ENCODE assay signal across 11 mouse cellular contexts in genomic region chr2:38784396-38784795, GRCm38 (mm10).
A peak's percentile ranks its signal among the peaks of the same experiment; 100 is the strongest.
DNase-seq lines count a peak whose midpoint lies in the region; ATAC-seq lines count a peak whose summit lies in the region.
"Had no signal": no experiment of that assay in that cellular context is flagged by ENCODE, and none has a peak within 500 bp of the region (broad histone marks: within the 10 kb centered on the region; RNA-seq: fewer than 3 reads in every experiment).

No protein-coding gene starts in this region.

- peaks cover 15% of the 10 kb centered on the region for H3K4me1 ChIP-seq in embryonic facial prominence, embryonic 13.5 days
- peaks cover 13% of the 10 kb centered on the region; the same call in 1 of the 2 replicates for H3K4me1 ChIP-seq in limb, embryonic 11.5 days (ENCODE audit: control insufficient read depth, insufficient read depth, low read length)

- WGBS in embryonic facial prominence, embryonic 13.5 days: 13% methylated on average over 11 of the region's 11 CpGs
- WGBS in limb, embryonic 11.5 days: 10% methylated on average over 11 of the region's 11 CpGs

- H3K9ac ChIP-seq in embryonic facial prominence, embryonic 13.5 days: no peak overlapping the region
- no peak overlapping the region for H3K9ac ChIP-seq in limb, embryonic 11.5 days (ENCODE audit: low read length)
- H3K9ac ChIP-seq: neural tube, embryonic 12.5 days had no signal

- no peaks in the 10 kb centered on the region for H3K9me3 ChIP-seq in embryonic facial prominence, embryonic 13.5 days
- no peaks in the 10 kb centered on the region for H3K9me3 ChIP-seq in limb, embryonic 11.5 days (ENCODE audit: control insufficient read depth, low read length)
- H3K9me3 ChIP-seq: neural tube, embryonic 12.5 days had no signal

- peak; percentile 4 for DNase-seq in gastrocnemius, postnatal 14 days
- DNase-seq in gastrocnemius, postnatal 25 days: no peak
- peak; percentile 26 for DNase-seq in R1 (ENCODE audit: low read depth, low spot score)
- peak; percentile 31 for DNase-seq in limb, embryonic 11.5 days (ENCODE audit: low spot score)
- no peak for DNase-seq in natural killer cell, adult 2 months (ENCODE audit: low spot score in 2 of 2)
- no peak for DNase-seq in right cerebral cortex, adult 18-20 months
- no peak for DNase-seq in layer of hippocampus, adult 11-12 months (ENCODE audit: low spot score)
- DNase-seq: thymus, adult 2 months had no signal

- H3K27ac ChIP-seq in embryonic facial prominence, embryonic 13.5 days: no peak overlapping the region
- H3K27ac ChIP-seq in limb, embryonic 11.5 days (replicated peaks; ENCODE audit: low read depth, low read length): no peak overlapping the region
- H3K27ac ChIP-seq: neural tube, embryonic 12.5 days had no signal

- H3K4me3 ChIP-seq in embryonic facial prominence, embryonic 13.5 days: no peak overlapping the region
- H3K4me3 ChIP-seq in limb, embryonic 11.5 days (ENCODE audit: low read depth, low read length): no peak overlapping the region
- H3K4me3 ChIP-seq: neural tube, embryonic 12.5 days had no signal

- intact Hi-C loops in gastrocnemius, postnatal 14 days (cut with DNase I; ENCODE audit: low total_unique reads): no loop called here

- H3K27me3 ChIP-seq in embryonic facial prominence, embryonic 13.5 days: no peaks in the 10 kb centered on the region
- H3K27me3 ChIP-seq in limb, embryonic 11.5 days (ENCODE audit: control insufficient read depth, insufficient read depth, low read length): no peaks in the 10 kb centered on the region
- H3K27me3 ChIP-seq: neural tube, embryonic 12.5 days had no signal

- H3K36me3 ChIP-seq in embryonic facial prominence, embryonic 13.5 days: no peaks in the 10 kb centered on the region
- no peaks in the 10 kb centered on the region for H3K36me3 ChIP-seq in limb, embryonic 11.5 days (ENCODE audit: control insufficient read depth, insufficient read depth, low read length)
- H3K36me3 ChIP-seq: neural tube, embryonic 12.5 days had no signal

- peak overlapping the region; percentile 2; the same call in 1 of the 2 replicates for H3K4me2 ChIP-seq in embryonic facial prominence, embryonic 13.5 days
- no peak overlapping the region; the same call in 1 of the 2 replicates for H3K4me2 ChIP-seq in limb, embryonic 11.5 days (ENCODE audit: low read depth, severe bottlenecking)
- H3K4me2 ChIP-seq: neural tube, embryonic 12.5 days had no signal

- ATAC-seq in embryonic facial prominence, embryonic 13.5 days (ENCODE audit: insufficient number of reproducible peaks, insufficient read depth, low FRiP score, low TSS enrichment, low read depth): no peak
- no peak for ATAC-seq in limb, embryonic 11.5 days (ENCODE audit: insufficient number of reproducible peaks, low FRiP score, low TSS enrichment, low read depth)
- ATAC-seq: CD4-positive, CD25-positive, alpha-beta regulatory T cell, adult 4 months had no signal

Comparison
In these comparisons a context has a peak if more than half of its experiments do, and no peak if none do; other contexts are left out.
1. DNase-seq: peak in gastrocnemius, postnatal 14 days (single experiment), R1 (single experiment) and limb, embryonic 11.5 days (single experiment); none in gastrocnemius, postnatal 25 days (single experiment), natural killer cell, adult 2 months (0 of 2), right cerebral cortex, adult 18-20 months (single experiment) and layer of hippocampus, adult 11-12 months (single experiment).